Mouse (Mus musculus): ENCODE results near the gene Shroom4.

- no peak for TF ChIP-seq CTCF (IDR thresholded peaks at IDR 0.05; ENCODE audit: low read depth, low read length)
- TF ChIP-seq POLR2A (IDR thresholded peaks at IDR 0.05; ENCODE audit: insufficient read depth, low read length): no peak
Observed at GRCm38 (mm10) chrX:6536636-6537035, 137.0 kb downstream of the Shroom4 start.

Measured in ES-Bruce4 (cell line).